Mouse (Mus musculus): ENCODE measurements around the gene Duoxa1.

GRCm38 (mm10) chr2:122332222-122332621, 18.7 kb upstream of the Duoxa1 start:
- no peak for TF ChIP-seq CTCF (IDR thresholded peaks at IDR 0.05; ENCODE audit: extremely low read depth, insufficient read depth, low read length)
- no peak for TF ChIP-seq POLR2A (IDR thresholded peaks at IDR 0.05; ENCODE audit: extremely low read depth, insufficient read depth, low read length)

Data from cortical plate, adult 2 months (tissue).